Mouse (Mus musculus): Measurements from ENCODE around the gene Dek.
A peak's percentile ranks its signal among the peaks of the same experiment; 100 is the strongest.

DNA sequence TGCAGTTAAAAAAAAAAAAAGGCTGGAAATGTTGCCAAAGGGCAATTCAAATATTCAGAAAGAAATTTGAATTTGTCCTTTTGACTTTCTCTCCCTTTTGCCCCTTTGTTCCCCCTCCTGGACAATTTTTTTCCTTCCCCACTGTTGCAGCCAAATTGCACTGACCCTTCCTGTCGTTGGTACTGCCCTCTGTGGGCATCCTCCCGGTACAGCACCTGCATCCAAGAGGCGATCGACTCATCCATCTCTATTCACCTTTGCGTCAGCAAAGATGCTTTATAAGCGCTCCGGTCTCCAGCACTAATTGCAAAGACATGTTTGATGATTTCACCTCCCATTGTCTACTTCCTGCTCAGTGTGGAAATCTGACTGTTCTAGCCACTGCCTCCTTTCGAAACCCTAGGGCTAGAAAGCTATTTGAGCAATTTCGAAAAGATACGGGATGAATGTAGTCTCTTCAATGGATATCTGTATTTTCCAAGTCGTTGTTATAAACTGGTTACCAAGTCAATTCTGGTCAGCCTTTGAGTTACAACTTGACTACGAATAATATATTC is 15.4 kb upstream of the Dek start:
- TF ChIP-seq CTCF (IDR thresholded peaks at IDR 0.05; ENCODE audit: low read depth, low read length) (peak; percentile 56), POLR2A (IDR thresholded peaks at IDR 0.05; ENCODE audit: extremely low read depth, insufficient read depth, low read length) (no peak)

Data from liver, adult 2 months (tissue).